Mouse (Mus musculus): ENCODE data around the gene Mettl2.

The Mettl2 gene

DNA sequence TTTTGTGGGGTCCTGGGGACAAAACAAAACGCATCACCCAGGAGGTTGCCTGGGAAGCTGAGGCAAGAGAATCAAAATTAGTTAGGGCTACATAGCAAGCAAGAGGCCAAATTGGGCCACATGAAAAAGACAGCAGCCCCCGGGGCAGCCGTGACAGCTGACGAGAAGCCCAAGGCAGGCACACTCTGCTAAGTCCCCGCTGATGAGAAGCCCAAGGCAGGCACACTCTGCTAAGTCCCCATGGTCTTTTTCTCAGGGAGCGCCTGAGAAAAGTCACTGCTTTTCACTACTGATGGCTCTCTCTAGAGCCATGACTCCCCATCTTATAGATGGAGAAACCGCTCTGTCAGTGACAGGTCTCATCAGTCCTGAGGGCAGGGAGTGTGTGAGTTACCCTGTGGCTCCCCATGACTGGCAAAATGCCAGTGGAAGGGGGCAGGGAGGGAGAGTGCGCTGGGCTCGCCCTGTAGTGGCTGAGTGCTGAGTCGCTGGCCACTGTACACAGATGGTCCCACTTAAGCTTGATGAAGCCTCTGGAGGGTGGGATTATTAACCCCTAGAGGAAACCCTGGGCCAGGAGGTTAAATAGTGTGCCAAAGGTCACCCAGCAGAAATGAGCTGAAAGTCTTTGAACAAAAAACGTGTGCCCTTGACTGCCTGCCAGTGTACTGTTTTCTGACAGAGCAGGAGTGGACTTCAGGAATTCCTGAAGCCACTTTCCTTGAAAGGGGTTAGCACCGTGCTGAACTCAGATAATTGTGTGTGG is 27.0 kb downstream of the Mettl2 start:
- no peak for DNase-seq

DNA sequence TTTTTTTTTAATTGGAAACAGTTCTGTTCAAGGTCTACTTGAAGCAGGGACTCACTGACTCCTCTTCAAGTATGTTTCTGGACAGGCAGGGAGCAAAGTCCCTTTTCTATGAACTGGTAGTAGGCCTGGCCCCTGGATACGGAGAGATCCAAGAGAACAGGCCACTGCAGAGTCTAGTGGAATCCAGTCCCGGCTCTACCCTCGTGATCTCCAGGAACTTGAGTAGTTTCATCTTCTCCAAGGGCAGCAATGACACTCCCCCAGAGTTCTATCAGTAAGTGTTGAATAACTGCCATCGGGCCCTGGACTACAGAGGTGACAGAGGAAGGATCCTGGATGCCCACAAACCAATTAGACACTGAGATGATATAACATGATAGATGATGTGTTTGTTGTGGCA is 29.7 kb downstream of the Mettl2 start:
- DNase-seq = no peak

DNA sequence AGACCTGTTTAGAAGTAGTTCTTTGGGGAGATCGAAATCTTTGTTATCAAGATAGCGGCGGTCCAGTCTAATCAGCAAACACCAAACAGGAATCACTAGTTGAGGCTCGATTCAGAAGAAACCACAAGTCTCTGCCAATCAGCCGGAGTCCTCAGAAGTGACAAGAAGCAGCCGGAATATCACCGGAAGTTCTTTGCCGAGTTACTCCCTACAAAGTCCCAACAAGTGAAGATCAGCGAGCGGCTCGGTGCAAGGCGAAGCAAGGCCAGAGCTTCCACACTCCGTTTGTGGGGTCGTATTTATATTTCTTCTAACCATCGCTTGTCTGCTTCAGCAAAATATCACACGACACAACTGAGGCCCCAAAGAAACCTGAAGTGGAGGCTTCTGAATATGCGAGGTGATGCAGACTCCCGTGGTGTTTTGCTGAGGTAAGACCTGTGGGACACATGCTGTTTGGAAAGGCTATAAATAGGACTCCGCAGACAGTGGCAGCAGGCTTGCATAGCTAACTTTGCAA is 30.6 kb downstream of the Mettl2 start:
- no peak for DNase-seq

DNA sequence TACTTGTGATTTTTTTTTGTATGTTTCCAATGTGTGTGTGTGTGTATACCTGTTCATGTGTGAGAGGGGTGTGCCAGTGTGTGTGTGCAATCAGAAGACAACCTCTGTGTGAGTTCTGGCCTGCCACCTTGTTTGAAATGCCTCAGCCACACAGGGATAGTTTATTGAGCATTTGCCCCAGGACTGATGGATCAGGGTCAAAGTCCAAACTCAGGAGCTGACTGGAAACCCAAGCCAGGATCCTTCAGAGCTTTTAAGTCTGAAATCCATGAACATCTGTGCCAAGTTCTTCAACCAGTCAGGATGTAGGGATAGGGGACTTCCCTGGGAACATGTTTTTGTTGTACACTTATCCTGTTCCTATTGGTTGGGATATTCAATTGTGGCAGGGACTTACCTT is 31.8 kb downstream of the Mettl2 start:
- DNase-seq = no peak

DNA sequence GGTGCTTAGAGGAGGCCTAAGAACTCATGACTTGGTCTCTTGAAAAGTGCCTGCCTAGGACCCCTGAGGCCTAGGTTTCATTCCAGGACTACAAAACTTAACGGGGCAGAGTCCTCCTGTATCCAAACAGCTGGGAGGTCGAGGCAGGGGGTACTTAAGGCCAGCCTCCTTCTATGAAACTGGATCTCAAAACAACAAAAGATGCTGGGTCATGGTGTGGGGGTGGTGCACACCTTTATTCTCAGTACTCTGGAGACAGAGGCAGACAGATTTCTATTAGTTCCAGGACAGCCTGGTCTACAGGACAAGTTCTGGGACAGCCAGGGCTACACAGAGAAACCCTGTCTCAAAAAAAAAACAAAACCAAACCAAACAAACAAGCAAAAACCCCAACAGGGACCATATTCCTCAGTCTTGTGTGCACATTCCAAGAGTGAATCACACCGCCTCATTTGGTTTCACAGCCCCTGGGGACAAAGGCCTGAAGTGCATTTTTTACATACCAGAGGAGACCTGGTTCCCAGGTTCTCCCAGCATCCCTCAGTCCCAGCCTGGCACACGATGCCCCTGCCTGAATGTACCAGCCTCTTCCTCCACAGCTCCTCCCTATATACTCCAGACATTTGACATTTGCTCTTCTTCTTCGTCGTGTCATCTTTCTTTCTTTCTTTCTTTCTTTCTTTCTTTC is 33.6 kb downstream of the Mettl2 start:
- no peak for DNase-seq

DNA sequence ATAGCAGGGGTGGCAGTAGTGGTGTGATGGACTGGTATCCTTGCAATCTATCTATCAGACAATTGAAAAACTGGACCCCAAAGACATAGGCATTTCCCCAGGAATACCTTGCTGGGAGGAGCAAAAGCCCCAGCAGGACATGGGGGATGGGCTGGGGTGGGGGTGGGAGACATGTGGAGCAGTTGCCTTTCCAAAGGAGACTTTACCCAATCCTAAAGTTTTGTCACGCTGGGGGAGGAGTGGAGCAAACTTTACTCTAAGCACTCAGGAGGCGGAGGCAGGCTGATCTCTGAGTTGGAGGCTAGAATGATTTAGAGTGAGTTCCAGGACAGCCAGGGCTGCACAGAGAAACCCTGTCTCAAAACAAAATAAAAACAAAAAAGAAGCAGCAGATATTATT is 35.2 kb downstream of the Mettl2 start:
- DNase-seq = no peak

DNA sequence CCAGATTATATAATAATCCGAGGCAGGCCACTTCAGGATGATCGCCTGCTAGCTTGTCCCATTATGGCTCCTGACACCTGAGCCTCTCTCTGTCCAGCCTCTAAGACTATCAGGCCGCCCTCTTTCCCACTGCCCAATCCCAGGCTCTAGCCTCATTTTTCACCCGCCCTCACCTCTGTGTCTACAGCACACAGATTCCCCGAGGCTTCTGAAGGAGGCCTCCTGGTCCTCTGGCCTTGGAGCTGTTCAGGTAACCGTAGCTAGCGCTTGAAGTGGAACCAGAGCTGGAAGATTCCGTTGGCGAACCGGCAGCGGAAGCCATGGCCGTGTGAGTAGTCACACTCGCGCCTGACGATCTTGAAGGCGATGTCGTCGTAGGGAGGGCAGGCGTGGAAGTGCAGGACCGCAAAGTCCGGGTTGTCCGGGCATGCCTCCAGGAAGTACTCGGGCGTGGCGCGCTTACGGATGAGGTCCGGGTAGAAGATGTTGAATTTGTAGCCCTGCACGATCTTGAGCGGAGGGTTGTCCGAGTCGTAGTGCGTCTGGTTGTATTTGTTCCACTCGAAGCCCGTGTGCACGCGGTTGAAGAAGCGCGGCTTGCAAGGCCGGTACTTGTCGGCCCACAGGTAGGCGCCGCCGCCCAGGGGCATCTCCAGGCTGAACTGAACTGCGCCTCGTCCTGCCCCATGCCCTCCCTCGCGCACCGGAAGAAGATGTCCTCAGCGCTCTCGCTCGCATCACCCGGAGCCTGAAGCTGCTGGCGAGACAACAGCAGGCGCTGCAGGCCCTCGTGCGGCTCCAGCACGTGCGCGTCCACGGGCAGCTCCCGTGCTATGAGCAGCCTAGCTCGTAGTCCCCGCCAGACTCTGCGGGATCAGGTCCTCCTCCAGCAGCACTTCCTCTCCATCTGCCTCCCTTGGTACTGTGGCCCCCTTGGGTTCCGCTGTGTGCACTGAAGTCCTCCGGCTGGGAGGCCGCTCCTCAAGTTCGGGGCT is 38.6 kb downstream of the Mettl2 start:
- DNase-seq = no peak

DNA sequence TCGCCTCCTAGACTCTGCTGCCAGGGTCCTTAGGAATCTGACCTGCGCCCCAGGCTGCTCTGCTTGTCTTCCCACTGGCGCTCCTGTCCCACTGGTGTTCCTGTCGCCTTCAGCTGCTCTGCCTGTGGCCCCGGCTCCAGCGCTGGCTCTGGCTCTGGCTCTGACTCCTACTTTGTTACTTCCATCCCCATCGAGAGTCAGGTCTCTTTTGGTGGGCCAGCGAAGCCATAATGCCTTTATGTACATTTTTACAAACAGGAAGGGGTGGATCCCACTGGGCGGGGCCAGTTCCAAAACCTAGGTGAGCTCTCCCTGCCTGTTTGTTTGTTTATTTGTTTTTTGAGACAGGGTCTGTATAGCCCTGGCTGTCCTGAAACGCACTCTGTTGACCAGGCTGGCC is 40.6 kb downstream of the Mettl2 start:
- DNase-seq = no peak

DNA sequence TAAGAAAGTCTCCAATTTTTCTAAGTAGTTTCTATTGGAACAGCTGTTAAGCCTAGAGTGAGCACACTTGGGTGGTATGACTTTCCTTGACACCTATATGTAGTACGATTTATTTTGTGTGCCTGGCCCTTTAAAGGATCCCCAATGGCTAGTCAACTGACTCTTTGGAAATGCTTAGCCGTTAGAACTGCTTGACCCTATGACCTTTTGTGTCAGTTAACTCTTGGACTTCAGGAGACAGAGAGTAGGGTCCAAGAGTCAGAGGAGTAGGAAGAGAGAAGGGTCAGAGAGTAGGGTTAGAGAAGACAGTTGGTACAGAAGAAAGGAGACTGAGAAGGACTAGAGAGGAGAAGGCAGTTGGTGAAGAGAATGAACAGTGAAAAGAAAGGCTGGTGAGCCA is 52.3 kb downstream of the Mettl2 start, which contains the start of gene Tlk2:
Gene Tlk2 (plus strand): TSS at position 292 of the 400 bp plus-strand sequence.
- no peak for DNase-seq

DNA sequence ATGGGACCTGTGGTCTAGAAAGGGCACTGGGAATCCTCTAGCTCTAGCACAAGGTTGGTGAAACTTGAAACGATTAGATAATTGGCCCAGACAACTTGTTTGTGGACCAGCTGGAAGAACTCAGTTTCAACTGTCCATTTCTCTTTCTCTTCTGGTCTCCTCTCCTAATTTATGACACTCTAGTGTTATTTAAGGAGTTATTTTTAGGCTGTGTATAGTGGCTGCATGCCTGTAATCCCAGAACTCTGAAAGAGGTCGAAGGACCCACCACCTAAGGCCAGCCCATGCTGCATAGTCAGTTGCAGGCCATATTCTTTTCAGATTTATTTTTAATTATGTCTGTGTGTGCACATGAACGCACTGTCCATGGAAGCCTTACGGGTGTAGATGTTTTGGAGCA is 53.3 kb downstream of the Mettl2 start:
- DNase-seq = no peak

DNA sequence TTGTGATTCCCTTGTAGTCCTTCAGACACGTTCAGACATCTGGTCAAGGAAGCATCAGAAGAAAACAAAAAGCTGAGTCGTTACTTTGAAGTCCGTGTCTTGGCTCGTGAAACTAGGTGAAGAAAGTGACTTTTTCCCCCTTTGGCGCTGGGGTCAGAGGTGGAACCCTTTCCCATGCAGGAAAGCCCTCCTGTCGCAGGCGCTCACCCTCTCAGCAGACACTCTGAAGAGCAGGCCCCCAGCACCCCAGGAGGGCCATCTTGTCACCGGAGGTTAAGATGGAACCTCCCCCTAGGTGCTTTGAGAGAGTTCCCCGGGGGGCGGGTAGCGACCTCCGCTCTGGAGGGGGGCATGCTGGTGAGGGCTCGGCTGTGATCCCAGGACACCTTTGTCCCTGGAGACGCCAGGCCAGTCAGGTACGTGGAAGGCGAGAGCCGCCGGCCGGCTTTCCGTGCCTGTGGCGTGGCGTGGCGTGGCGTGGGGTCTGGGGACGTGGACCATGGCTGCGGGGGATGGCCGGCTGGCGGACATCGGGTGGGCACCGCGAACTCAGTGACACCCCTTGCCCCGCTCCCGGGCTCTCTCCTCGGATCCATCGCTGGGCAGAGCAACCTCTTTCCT is 54.4 kb downstream of the Mettl2 start:
- DNase-seq = peak; percentile 13

DNA sequence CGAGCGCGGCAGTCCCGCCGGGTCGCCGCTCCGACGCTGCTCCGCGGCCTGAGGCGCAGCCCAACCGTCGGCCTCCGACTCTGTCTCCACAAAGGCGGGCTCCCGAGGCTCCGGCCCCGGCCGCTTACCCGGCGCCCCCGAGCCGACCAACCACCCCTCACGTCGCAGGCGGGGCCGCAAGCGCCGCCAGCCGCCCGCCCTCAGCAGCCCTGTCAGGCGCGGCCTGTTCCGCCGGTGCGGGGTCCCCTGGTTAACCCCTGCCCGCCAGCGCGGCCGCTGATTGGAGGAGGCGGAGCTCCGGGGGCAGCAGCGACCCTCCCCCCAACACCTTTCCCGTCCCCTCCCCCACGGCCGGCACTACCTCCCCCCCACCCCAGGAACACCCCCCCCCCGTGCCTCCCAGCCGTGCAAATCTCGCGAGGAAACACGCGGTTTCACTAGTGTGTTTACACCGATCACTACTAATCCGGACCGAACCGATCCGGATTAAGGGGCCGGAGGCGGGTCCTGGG is 55.0 kb downstream of the Mettl2 start:
- DNase-seq = peak; percentile 88

DNA sequence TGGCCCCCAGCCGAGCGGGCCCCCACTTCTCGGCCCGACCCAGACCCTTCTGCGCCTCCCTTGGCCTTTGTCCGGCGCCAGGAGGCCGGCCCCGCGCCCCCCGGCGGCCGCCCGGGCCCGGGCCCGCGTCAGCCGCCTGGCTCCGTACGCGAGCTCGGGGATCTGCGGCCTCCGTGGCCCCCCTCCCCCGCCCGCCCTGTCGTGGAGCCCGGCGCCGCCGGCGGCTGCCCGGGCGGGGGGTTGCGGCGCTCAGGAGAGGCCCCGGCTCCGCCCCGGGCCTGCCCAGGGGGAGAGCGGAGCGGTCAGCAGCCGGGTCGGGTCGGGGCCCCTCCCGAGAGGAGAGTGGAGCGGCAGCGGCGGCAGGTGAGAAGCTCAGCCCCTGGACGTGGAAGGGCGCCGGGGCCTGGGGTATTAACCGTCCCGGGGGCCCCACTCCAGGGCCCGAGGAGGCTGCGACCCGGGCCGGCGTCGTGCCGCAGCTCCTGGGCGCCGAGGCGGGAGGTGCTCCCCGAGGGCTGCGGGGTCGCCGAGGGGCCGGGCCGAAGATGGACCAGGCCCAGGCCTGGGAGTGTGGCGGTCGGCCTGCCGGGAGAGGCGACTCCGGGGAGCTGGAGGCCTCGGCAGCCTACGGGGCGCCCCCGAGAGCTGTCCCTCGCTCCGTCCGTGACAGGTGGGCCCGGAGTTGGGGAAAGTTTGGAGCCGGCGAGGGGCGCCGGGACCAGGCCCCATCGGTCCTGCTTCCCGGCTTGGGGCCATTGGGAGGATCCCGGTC is 55.6 kb downstream of the Mettl2 start:
- no peak for DNase-seq

DNA sequence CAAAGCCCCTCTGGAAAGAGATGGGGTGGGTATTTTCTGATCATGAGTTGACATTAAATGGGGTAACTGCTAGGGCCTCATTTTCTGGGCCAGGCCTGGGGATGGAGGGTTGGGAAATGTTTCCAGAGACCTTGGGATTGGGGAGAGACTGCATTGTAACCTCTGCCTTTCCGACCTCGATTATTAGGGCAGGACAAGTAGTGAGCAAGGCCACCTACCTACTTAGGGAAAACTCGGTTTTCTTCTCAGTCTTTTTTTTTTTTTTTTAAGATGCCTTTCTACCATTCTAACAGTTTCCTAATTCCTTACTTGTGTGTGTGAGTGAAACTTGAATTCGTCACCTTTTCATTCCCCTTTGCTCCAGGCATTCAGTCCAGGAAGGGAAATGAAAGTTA is 56.2 kb downstream of the Mettl2 start:
- no peak for DNase-seq

DNA sequence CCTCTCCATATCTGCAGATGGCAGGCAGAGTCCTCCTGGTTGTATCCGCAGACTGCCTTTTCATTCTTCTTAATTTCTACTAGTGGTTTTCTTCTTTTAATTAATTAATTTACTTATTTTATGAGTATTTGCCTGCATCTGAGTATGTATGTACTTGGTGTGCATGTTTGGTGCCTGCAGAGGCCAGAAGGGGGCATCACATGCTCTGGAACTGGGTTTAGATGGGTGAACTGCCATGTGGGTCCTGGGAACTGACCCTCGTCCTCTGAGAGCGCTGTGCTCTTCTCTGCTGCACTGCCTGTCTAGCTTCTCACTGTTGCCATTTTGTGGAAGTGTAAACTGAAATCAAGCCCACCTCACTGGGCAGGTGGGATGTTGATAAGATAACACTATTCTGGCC is 58.5 kb downstream of the Mettl2 start:
- no peak for DNase-seq
